Mouse (Mus musculus): Measurements from ENCODE around the gene Tsga13. TPM values are rescaled to one million over a fixed set of nuclear protein-coding genes. Genes with fewer than 3 reads are reported as not detected.

Tsga13 gene
- polyA plus RNA-seq (2012; rRNA removed) = 0.09 TPM in 1 of 2 replicates, not detected in the other

GRCm38 (mm10) chr6:30915473-30915872, at the start of gene Tsga13:
TSS of gene Tsga13 (minus strand) at chr6:30915573.

GRCm38 (mm10) chr6:30958736-30959540, 43.6 kb upstream of the Tsga13 start, which contains the start of gene Klf14:
TSS of gene Klf14 (minus strand) at chr6:30959078.

GRCm38 (mm10) chr6:30896195-30896985, 19.0 kb downstream of the Tsga13 start, which contains the start of gene Copg2:
TSS of gene Copg2 (minus strand) at chr6:30896794.

Other genes starting within 250 kb of the Tsga13 start
- 3.6 and 4.1 TPM in 2 replicates for gene Cep41, start 221.8 kb downstream of the Tsga13 start, polyA plus RNA-seq (2012; rRNA removed)
- 117 and 123 TPM in 2 replicates for gene Mest, start 192.0 kb downstream of the Tsga13 start, polyA plus RNA-seq (2012; rRNA removed)
- gene Copg2, start 18.8 kb downstream of the Tsga13 start, polyA plus RNA-seq (2012; rRNA removed) = 8.1 and 9.7 TPM in 2 replicates
- gene Klf14, start 43.5 kb upstream of the Tsga13 start, polyA plus RNA-seq (2012; rRNA removed) = 0.16 and 0.21 TPM in 2 replicates

All from liver, embryonic 14 days (tissue).